Mouse (Mus musculus) ES-E14 (cell line): Measurements from ENCODE around the gene Rpl36al. TPM values are rescaled to one million over a fixed set of nuclear protein-coding genes. Genes with fewer than 3 reads are reported as not detected.
A peak's percentile ranks its signal among the peaks of the same experiment; 100 is the strongest.

Experiments
- DNase-seq: peaks from one replicate; pipeline ENCODE4 v3.0.0-alpha.2; 2013; ENCODE audit warnings: low read depth, low spot score
- H3K27ac ChIP-seq: 2 replicates; pipeline ENCODE4 v1.5.1; 2012; ENCODE audit warnings: low read depth, mild to moderate bottlenecking, low read length, moderate library complexity, mixed read lengths; ENCODE audit not compliant: poor library complexity, insufficient read depth, severe bottlenecking
- H3K36me3 ChIP-seq: 2 replicates; pipeline ENCODE4 v1.6.1; 2012; ENCODE audit warnings: mild to moderate bottlenecking, low read length, moderate library complexity, mixed read lengths; ENCODE audit not compliant: control insufficient read depth, poor library complexity, insufficient read depth, severe bottlenecking
- H3K4me1 ChIP-seq, 2 experiments: fragments of 150-350 bp in 1 of 2; sonication (generic) in 1 of 2; 2 replicates each; pipeline ENCODE4 v1.6.1; 2012; ENCODE audit warnings: low read length in 2 of 2, mild to moderate bottlenecking in 1 of 2, mixed read lengths in 1 of 2; ENCODE audit not compliant: control insufficient read depth in 2 of 2, insufficient read depth in 2 of 2, poor library complexity in 1 of 2
- H3K4me3 ChIP-seq, 2 experiments: fragments of 150-350 bp in 1 of 2; sonication (generic) in 1 of 2; 2 replicates each; pipeline ENCODE4 v1.5.1; 2012; ENCODE audit warnings: low read length in 2 of 2, low read depth in 1 of 2, mild to moderate bottlenecking in 1 of 2, mixed read lengths in 1 of 2; ENCODE audit not compliant: insufficient read depth in 1 of 2, poor library complexity in 1 of 2, severe bottlenecking in 1 of 2
- H3K9ac ChIP-seq: 2 replicates; pipeline ENCODE4 v1.6.1; 2012; ENCODE audit warnings: low read depth, mild to moderate bottlenecking, low read length, mixed read lengths; ENCODE audit not compliant: poor library complexity, insufficient read depth, severe bottlenecking
- H3K9me3 ChIP-seq: fragments of 150-350 bp; sonication (generic); 2 replicates; pipeline ENCODE4 v1.6.1; 2012; ENCODE audit warnings: low read depth, mild to moderate bottlenecking, low read length; ENCODE audit not compliant: control insufficient read depth, insufficient read depth
- CHD2 ChIP-seq: IDR thresholded peaks from 2 replicates; pipeline ENCODE4 v1.6.1; 2014; ENCODE audit warnings: mild to moderate bottlenecking, low read depth, low read length, inconsistent platforms
- HCFC1 ChIP-seq: IDR thresholded peaks from 2 replicates; pipeline ENCODE4 v1.6.1; 2012; ENCODE audit warnings: low read length, inconsistent platforms, borderline replicate concordance; ENCODE audit not compliant: insufficient read depth
- MAFK ChIP-seq: IDR thresholded peaks from 2 replicates; pipeline ENCODE4 v1.6.1; 2014; ENCODE audit warnings: mild to moderate bottlenecking, low read depth, low read length, inconsistent platforms; ENCODE audit not compliant: insufficient read depth
- ZC3H11A ChIP-seq: IDR thresholded peaks from 2 replicates; pipeline ENCODE4 v1.6.1; 2012; ENCODE audit warnings: low read depth, mild to moderate bottlenecking, inconsistent platforms, low read length, borderline replicate concordance
- ZNF384 ChIP-seq: IDR thresholded peaks from 2 replicates; pipeline ENCODE4 v1.6.1; 2012; ENCODE audit warnings: low read depth, low read length, inconsistent platforms
- in situ Hi-C, 2 experiments: fragments of 600-800 bp; cut with MboI; formaldehyde crosslinking; loops; one replicate each; pipeline ENCODE4 v1.15.1; 2025; ENCODE audit warnings: low sequenced_read_pairs in 2 of 2, inconsistent platforms in 1 of 2; ENCODE audit not compliant: unreplicated experiment in 2 of 2
- total RNA-seq: library from RNA; depleted of rRNA; stranded (reverse); fragments of 300-350 nt; gene quantifications from 2 replicates; pipeline ENCODE4 v1.2.3, GENCODE M21; 2012

Rpl36al gene
- total RNA-seq, 1 experiment: 1,086 TPM

DNA sequence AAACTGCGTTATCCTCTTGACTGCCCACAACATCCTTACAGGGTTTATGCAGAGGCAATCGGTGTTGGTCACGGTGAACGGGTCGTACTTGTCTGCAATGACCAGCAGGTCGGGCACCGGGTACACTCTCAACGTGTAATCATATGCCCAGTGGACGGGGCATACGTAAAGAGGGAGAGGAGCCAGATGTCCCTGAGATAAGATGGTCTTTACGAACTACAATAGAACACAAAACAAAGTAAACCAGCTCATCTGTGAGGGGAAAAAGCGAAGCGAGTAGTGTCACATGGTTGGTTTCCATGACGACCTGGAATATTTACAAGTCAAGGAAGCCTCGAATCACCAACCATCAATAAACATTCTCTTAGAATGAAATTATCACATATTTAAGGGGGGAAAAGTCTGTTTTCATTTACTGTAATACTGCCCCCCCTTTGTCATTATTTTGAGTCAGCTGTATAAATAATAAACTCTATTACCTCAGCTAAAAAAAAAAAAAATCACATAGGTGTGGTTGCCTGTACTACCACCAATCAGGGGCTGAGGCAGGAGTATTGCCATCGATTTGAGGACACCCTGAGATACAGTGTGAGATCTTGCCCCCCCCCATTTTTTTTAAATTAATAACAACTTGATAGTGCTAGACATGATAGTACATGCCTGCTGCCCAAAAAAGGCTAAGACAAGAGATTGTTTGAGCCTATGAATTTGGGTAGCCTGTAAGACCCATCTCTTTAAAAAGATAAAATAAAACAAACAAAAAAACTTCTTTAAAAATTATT is 20.4 kb upstream of the Rpl36al start, which contains the start of gene Gm49384:
Gm49384 (minus strand) TSS at position 216 of the 782 bp plus-strand sequence.
- Histone ChIP-seq H3K4me3 (no peak within 1 kb of the TSS), H3K9ac (no peak within 1 kb of the TSS), H3K36me3 (peaks cover 9% of the 10 kb centered on the region), H3K4me1 (peaks cover 0 to 3% of the 10 kb centered on the region in 2 experiments; a peak in 1 of 4 replicates), H3K9me3 (no peaks in the 10 kb centered on the region), H3K27ac (no peak within 1 kb of the TSS)
- in situ Hi-C loops: no loop called here
- TF ChIP-seq ZNF384 (no peak; the same call in 1 of the 2 replicates), CHD2 (no peak)
- no peak for DNase-seq

GRCm38 (mm10) chr12:69198985-69199384 is 15.1 kb upstream of the Rpl36al start:
- Histone ChIP-seq H3K36me3 (peaks cover under 1% of the 10 kb centered on the region; the same call in 1 of the 2 replicates), H3K9me3 (no peaks in the 10 kb centered on the region), H3K4me1 (peaks cover 4% of the 10 kb centered on the region in 2 experiments; a peak in 2 of 4 replicates), H3K9ac (no peak overlapping the region), H3K27ac (no peak overlapping the region), H3K4me3 (no peak overlapping the region)
- no peak for TF ChIP-seq ZNF384
- no peak for TF ChIP-seq CHD2
- no peak for TF ChIP-seq ZC3H11A
- TF ChIP-seq HCFC1: no peak
- TF ChIP-seq MAFK: no peak
- no peak for DNase-seq
- in situ Hi-C loops: no loop called here

- H3K4me3 ChIP-seq: peak within 1 kb of the TSS; percentile 83 to 99
- no peaks in the 10 kb centered on the region; the same call in 1 of the 2 replicates for H3K36me3 ChIP-seq
- peak; percentile 44 for DNase-seq
- no peaks in the 10 kb centered on the region for H3K9me3 ChIP-seq
- peaks cover 4% of the 10 kb centered on the region in 2 experiments; a peak in 1 of 4 replicates for H3K4me1 ChIP-seq
- in situ Hi-C loops: no loop called here
- TF ChIP-seq HCFC1: no peak
- no peak within 1 kb of the TSS for H3K27ac ChIP-seq
- H3K9ac ChIP-seq: peak within 1 kb of the TSS; percentile 79
These were observed 14.3 kb upstream of the Rpl36al start, which contains the start of gene Dnaaf2 for GRCm38 (mm10) chr12:69198164-69198535. TSS of gene Dnaaf2 (minus strand) at chr12:69198429.

DNA sequence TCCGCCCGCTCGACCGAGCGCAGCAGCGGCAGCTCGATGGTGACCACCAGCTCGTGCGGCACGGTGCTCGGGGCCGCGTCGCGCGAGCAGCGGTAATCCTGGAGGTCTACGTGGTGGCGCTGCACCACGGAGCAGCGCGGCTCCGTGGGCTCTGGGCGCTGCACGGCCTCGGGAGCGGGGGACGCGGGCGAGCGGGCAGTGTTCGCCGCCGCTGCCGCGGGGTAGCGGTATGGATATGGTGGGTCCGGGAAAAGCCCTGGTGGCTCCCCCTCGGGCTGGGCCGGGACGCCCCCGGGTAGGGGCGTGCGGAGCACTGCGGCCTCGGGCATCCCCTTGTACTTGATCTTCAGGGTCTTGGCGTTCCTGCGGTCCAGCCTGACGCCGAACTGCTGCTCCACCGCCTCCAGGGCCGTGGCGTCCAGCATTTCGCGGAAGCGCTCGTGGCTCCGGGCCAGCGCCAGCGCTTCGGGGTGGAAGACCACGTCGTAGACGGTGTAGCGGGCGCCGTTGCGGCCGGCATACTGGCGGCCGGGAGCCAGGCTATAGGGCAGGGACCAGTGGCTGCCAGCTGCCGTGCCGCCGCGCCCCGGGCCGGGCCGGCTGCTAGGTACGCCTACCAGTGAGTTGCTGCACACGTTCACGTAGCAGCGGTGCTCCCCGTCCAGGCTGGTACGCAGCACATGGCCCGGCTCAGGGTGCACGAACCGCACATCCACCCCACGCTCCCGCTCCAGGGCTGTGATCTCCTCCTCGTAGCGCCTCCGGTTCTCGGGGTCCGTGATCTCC is 13.7 kb upstream of the Rpl36al start:
- in situ Hi-C loops: no loop called here

More for the DNA sequence above, 13.7 kb upstream of the Rpl36al start:
- no peak overlapping the region for H3K27ac ChIP-seq
- TF ChIP-seq HCFC1: 0 out of 2 replicates have a peak, but pooled peaks have one; percentile 2
- no peak for TF ChIP-seq ZC3H11A
- no peaks in the 10 kb centered on the region for H3K9me3 ChIP-seq
- no peaks in the 10 kb centered on the region; the same call in 1 of the 2 replicates for H3K36me3 ChIP-seq
- peak overlapping the region; percentile 79 for H3K9ac ChIP-seq
- H3K4me1 ChIP-seq: peaks cover 4% of the 10 kb centered on the region in 2 experiments; a peak in 1 of 4 replicates
- peak; percentile 20 for DNase-seq
- peak overlapping the region; percentile 83 to 99 for H3K4me3 ChIP-seq
